Mouse (Mus musculus): ENCODE data around the gene Gpr88. TPM values are rescaled to one million over a fixed set of nuclear protein-coding genes. Genes with fewer than 3 reads are reported as not detected.
"Not testable (repeated sequence)": the region's sequence is repeated elsewhere in the genome, so short reads cannot be mapped to it uniquely, and the experiment has no call there.

Gpr88 gene
- total RNA-seq, 2 experiments from 2014 or later, result not detected

GRCm38 (mm10) chr3:116244476-116244875, 8.8 kb downstream of the Gpr88 start:
- no peak for ATAC-seq (replicated peaks; ENCODE audit: poor library complexity, severe bottlenecking)

DNA sequence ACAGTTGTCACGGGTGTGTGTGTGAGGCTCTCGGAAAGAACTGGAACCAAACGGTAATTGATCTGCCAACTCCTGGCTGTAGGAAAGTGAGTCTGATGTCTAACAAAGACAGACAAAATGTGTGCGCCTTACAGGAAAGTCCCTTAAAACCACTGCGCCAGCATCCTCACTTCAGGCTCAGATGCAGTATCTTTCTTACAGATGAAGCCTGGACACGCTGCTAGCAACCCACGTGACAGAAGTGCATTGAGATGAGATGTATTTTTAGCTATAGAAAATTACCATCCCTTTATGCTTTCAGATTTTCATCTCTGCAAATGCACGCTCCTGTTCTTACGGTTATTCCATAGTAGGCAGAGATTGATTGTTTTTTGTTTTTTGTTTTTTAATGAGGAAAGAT, 10.6 kb downstream of the Gpr88 start:
- ATAC-seq (replicated peaks; ENCODE audit: poor library complexity, severe bottlenecking), result no peak

DNA sequence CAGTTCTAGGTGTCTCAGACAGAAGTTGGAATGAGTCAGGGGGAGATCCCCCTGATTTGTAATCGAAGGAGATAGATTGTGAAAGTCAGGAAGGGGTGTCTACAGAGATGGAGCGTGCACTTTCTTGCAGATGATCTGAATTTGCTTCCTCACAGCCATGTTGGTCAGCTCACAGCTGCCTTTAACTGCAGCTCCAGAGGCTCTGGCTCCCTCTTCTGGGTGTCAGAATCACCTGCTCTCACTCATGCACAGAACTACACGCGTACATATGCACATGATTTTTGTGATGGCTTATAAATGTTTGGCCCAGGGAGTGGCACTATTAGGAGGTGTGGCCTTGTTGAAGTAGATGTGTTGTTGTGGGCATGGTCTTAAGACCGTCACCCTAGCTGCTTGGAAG, 15.8 kb downstream of the Gpr88 start:
- peak; percentile 37 for ATAC-seq (replicated peaks; ENCODE audit: poor library complexity, severe bottlenecking)

GRCm38 (mm10) chr3:116236856-116237255, 16.4 kb downstream of the Gpr88 start:
- no peak for ATAC-seq (replicated peaks; ENCODE audit: poor library complexity, severe bottlenecking)

- no peak for ATAC-seq (replicated peaks; ENCODE audit: poor library complexity, severe bottlenecking)
These were observed 19.8 kb downstream of the Gpr88 start for GRCm38 (mm10) chr3:116233515-116233914.

GRCm38 (mm10) chr3:116232763-116233162, 20.5 kb downstream of the Gpr88 start:
- ATAC-seq (replicated peaks; ENCODE audit: poor library complexity, severe bottlenecking), result no peak

GRCm38 (mm10) chr3:116229336-116229735, 24.0 kb downstream of the Gpr88 start:
- no peak for ATAC-seq (replicated peaks; ENCODE audit: poor library complexity, severe bottlenecking)

DNA sequence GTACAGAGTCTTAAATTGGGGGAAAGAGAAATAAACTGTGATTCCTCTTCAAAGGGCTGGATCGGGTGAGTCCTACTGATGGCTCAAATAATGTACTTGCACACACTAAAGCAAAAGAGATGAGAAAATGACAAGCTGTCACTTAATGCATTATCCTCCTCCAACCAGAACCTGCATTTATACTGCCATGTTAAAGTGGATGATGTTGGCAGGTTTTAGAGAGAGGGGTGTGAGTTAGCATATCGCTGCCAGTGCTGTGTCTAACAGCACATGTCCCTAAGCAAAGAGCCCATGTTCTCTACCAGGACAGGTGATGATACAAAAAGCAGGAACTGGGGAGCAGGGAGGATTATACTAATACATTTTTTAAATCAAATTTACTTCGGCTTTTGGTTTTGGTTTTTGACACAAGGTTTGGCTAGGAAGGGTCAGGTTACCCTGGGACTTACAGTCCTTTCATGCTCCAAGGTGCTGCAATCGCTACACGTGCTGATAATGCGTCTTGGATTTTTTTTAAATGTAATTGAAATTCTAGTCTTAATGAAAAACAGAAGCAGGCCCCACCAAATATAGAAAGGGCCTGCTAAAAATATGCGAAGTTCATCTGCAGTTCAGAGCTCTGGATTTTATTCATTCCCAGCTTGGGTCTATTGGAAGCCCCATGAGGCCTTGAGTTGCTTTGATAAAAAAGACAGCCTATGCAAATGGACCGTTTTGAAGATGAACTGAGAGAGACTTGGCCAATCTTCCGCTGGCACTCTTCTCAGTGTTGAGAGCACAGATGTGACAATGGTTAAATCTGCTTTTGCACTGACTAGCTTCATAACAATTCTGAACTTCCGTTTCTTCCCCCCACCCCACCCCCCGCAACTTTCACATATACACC, 24.7 kb downstream of the Gpr88 start:
- no peak for ATAC-seq (replicated peaks; ENCODE audit: poor library complexity, severe bottlenecking)

DNA sequence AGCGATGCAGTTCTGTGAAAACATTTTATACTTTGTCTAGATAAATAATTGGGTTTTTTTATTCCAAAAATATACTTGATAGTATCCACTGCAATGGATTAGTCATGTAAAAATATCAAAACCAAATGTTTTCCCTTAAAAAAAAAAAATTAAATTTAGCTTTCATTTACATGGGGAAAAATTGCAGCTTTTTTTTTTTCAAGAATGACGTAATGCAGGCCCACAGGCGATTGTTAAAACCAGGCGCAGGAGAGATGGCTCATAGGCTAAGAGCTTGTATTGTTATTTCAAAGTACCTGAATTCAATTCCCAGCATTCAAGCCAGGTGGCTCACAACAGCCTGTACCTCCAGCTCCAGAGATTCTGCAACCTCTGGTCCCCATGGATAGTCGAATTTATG, 25.9 kb downstream of the Gpr88 start:
- no peak for ATAC-seq (replicated peaks; ENCODE audit: poor library complexity, severe bottlenecking)

- peak; percentile 78 for ATAC-seq (replicated peaks; ENCODE audit: poor library complexity, severe bottlenecking)
These were observed 26.4 kb downstream of the Gpr88 start for GRCm38 (mm10) chr3:116226915-116227314.

GRCm38 (mm10) chr3:116222511-116223243, 30.6 kb downstream of the Gpr88 start:
- no peak for ATAC-seq (replicated peaks; ENCODE audit: poor library complexity, severe bottlenecking)

- no peak for ATAC-seq (replicated peaks; ENCODE audit: poor library complexity, severe bottlenecking)
These were observed 31.7 kb downstream of the Gpr88 start for GRCm38 (mm10) chr3:116221686-116222010.

GRCm38 (mm10) chr3:116220980-116221685, 32.2 kb downstream of the Gpr88 start:
- no peak for ATAC-seq (replicated peaks; ENCODE audit: poor library complexity, severe bottlenecking)

- ATAC-seq (replicated peaks; ENCODE audit: poor library complexity, severe bottlenecking), result not testable (repeated sequence)
These were observed 35.9 kb downstream of the Gpr88 start for GRCm38 (mm10) chr3:116217398-116217797.

DNA sequence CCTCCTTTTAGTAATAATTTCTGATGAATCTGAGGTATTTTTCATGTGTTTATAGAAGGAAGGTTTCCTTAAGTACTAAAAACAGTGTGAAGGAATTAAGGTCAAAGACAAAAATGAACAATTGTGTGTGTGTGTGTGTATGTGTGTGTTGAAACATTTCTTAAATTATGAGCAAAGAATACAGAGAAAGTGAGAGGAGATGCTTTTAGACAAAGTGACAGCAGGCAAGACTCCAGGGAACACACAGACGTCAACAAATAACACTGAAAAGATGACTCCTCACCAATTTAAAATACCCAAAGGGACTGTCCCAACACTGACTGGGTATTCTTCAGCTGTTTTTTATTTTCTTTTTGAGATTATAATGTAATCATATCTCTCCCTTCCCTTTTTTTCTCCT, 37.0 kb downstream of the Gpr88 start:
- no peak for ATAC-seq (replicated peaks; ENCODE audit: poor library complexity, severe bottlenecking)

- ATAC-seq (replicated peaks; ENCODE audit: poor library complexity, severe bottlenecking), result no peak
These were observed 41.7 kb downstream of the Gpr88 start for GRCm38 (mm10) chr3:116211639-116212038.

DNA sequence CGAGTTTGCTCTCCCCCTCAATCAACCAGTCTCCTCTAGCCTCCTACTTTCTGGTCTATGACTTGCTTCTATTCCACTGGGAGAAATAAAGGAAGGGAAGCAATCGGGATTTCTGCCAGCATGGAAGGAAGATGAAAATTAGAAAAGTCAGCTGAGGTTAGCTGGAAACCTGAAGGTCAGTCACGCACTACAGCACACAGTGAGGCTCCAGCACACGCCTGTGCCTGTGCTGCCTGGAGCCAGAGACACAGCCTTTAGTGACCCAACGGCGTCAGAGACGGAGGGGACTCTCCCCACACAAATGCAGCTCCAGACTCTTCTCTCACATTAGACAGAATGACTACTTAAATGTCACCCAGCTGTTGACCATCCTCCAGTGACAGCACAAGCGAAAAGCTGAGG, 42.6 kb downstream of the Gpr88 start:
- ATAC-seq (replicated peaks; ENCODE audit: poor library complexity, severe bottlenecking), result no peak

GRCm38 (mm10) chr3:116209214-116209613, 44.1 kb downstream of the Gpr88 start:
- ATAC-seq (replicated peaks; ENCODE audit: poor library complexity, severe bottlenecking), result no peak

DNA sequence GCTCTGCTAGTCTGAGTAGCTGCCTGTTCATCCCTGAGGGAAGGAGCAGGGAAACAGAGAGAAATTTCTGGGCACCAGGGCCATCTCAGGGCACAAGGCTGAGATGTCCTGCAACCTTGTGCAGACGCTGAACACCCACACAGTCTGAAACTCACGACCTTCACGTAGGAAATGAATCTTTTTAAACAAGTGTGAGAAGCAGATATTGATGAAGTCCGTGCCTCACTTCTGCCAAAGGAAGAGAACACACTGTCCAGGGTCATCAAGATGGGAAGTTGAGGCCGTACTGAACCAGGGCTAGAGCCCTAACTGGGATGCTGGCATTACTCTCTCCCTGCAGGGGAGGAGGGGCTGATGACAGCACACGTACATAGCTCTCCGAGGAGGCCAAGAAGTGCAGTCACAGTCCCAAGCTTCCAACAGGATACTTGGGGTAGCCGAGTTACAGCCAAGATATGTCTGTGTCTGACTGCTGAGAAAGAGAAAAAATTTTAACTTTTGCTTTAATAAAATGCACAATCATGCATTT, 46.9 kb downstream of the Gpr88 start:
- no peak for ATAC-seq (replicated peaks; ENCODE audit: poor library complexity, severe bottlenecking)

GRCm38 (mm10) chr3:116205346-116206219, 47.7 kb downstream of the Gpr88 start:
- ATAC-seq (replicated peaks; ENCODE audit: poor library complexity, severe bottlenecking), result no peak

Data from granulocyte monocyte progenitor cell, adult 5-6 weeks (primary cell).